Mouse (Mus musculus): ENCODE measurements at regions not wholly inside any gene's neighbourhood (a gene's known extent, or its start where the extent isn't known, plus 50 kb on each side); places are given as distances from the start of the nearest gene placed in this dataset.

- ATAC-seq, result no peak
- 69% methylated on average over 2 of the region's 2 CpGs for WGBS
Observed at GRCm38 (mm10) chr12:67471666-67472065, 249.3 kb upstream of the Mdga2 start.

DNA sequence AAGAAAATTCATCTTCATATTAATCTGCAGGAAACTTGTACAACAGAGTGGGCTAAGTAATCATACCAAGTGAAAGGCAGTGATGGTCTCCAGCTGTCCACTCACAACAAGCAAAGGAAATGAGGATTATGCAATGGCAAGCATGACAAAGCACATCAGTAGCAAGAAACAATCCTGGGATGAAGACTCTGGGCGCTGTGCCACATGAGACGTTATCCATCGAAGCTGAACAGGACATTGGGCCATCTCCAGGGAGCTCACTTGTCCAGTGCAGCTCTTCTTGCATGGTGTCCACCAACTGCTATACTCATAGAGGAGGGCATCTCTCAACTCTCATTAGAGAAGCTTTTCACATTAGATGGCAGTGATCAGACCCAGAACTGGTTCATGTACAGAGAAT lies 248.7 kb upstream of the Mdga2 start:
- no peaks in the 10 kb centered on the region for H3K27me3 ChIP-seq (replicated peaks; ENCODE audit: control insufficient read depth, insufficient read depth, low read length)
- 61% methylated on average over 3 of the region's 3 CpGs for WGBS
- no peaks in the 10 kb centered on the region for H3K36me3 ChIP-seq (ENCODE audit: control insufficient read depth, insufficient read depth, low read length)
- H3K4me2 ChIP-seq (ENCODE audit: low read length), result no peak overlapping the region
- H3K4me1 ChIP-seq (ENCODE audit: control insufficient read depth, insufficient read depth, low read depth, low read length), result no peaks in the 10 kb centered on the region
- H3K9me3 ChIP-seq (ENCODE audit: control insufficient read depth, low read length), result no peaks in the 10 kb centered on the region
- H3K27ac ChIP-seq (ENCODE audit: low read depth, low read length), result no peak overlapping the region
- no peak overlapping the region for H3K9ac ChIP-seq (ENCODE audit: low read depth, low read length)
- no peak for ATAC-seq
- no peak overlapping the region for H3K4me3 ChIP-seq (ENCODE audit: low read length)

More at GRCm38 (mm10) chr12:67471666-67472065, 249.3 kb upstream of the Mdga2 start:
- Histone ChIP-seq H3K4me1 (ENCODE audit: control insufficient read depth, insufficient read depth, low read depth, low read length) (no peaks in the 10 kb centered on the region), H3K9ac (ENCODE audit: low read depth, low read length) (no peak overlapping the region), H3K27ac (ENCODE audit: low read depth, low read length) (no peak overlapping the region), H3K36me3 (ENCODE audit: control insufficient read depth, insufficient read depth, low read length) (no peaks in the 10 kb centered on the region), H3K4me2 (ENCODE audit: low read length) (no peak overlapping the region), H3K9me3 (ENCODE audit: control insufficient read depth, low read length) (no peaks in the 10 kb centered on the region), H3K27me3 (replicated peaks; ENCODE audit: control insufficient read depth, insufficient read depth, low read length) (no peaks in the 10 kb centered on the region), H3K4me3 (ENCODE audit: low read length) (no peak overlapping the region)

DNA sequence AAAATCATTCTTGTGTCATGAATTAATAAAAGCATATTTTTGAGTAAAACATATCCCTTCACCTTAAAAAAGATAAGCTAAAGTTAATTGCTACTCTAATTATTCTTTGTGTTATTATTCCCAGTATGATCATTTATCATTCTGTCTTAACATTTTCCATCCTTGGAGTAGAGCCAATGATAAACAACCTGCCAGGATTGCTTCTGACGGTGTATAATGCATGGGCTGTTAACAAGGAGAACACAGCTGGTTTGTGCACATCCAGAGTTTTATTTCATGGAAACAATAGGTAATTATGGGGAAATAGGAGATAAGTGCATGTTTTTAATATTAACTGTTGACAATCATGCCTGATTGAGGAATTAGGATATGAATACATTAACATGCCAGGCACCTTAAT lies 226.8 kb upstream of the Mdga2 start:
- 29% methylated on average over 1 of the region's 1 CpGs for WGBS
- Histone ChIP-seq H3K9me3 (ENCODE audit: control insufficient read depth, low read length) (no peaks in the 10 kb centered on the region), H3K27ac (ENCODE audit: low read depth, low read length) (no peak overlapping the region), H3K4me3 (ENCODE audit: low read length) (no peak overlapping the region), H3K4me2 (ENCODE audit: low read length) (no peak overlapping the region), H3K4me1 (ENCODE audit: control insufficient read depth, insufficient read depth, low read depth, low read length) (no peaks in the 10 kb centered on the region), H3K36me3 (ENCODE audit: control insufficient read depth, insufficient read depth, low read length) (no peaks in the 10 kb centered on the region), H3K9ac (ENCODE audit: low read depth, low read length) (no peak overlapping the region), H3K27me3 (replicated peaks; ENCODE audit: control insufficient read depth, insufficient read depth, low read length) (no peaks in the 10 kb centered on the region)
- ATAC-seq, result no peak

- Histone ChIP-seq H3K4me1 (ENCODE audit: control insufficient read depth, insufficient read depth, low read depth, low read length) (no peaks in the 10 kb centered on the region), H3K9ac (ENCODE audit: low read depth, low read length) (no peak overlapping the region), H3K4me3 (ENCODE audit: low read length) (no peak overlapping the region), H3K9me3 (ENCODE audit: control insufficient read depth, low read length) (no peaks in the 10 kb centered on the region), H3K4me2 (ENCODE audit: low read length) (no peak overlapping the region), H3K27ac (ENCODE audit: low read depth, low read length) (no peak overlapping the region), H3K36me3 (ENCODE audit: control insufficient read depth, insufficient read depth, low read length) (no peaks in the 10 kb centered on the region), H3K27me3 (replicated peaks; ENCODE audit: control insufficient read depth, insufficient read depth, low read length) (no peaks in the 10 kb centered on the region)
- WGBS, result 40% methylated on average over 6 of the region's 6 CpGs
- ATAC-seq, result 0 out of 2 replicates have a peak, but pooled peaks have one; percentile 45
Observed at GRCm38 (mm10) chr12:67430318-67430950, 208.1 kb upstream of the Mdga2 start.

DNA sequence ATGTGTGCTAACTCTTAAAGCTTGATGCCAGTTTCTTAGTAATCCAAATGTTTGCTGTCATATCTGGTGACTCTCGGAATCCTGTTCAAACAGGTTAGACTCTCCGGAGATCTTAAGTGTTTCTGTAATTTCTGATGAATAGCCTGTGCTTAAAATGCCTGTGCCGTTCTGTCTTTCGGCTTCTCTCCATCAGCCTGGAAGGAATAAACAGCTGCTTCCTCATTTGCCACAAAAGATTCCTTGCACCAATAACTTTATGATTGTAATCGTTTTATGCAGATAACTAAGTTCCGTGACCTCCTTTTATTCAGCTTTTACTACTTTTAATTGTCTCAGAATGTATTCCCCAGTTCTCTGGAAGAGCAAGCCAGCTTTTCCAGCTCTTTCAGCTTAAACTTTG lies 204.5 kb upstream of the Mdga2 start:
- no peak overlapping the region for H3K4me3 ChIP-seq (ENCODE audit: low read length)
- 63% methylated on average over 6 of the region's 6 CpGs for WGBS
- no peaks in the 10 kb centered on the region for H3K4me1 ChIP-seq (ENCODE audit: control insufficient read depth, insufficient read depth, low read depth, low read length)
- ATAC-seq, result no peak
- H3K9me3 ChIP-seq (ENCODE audit: control insufficient read depth, low read length), result no peaks in the 10 kb centered on the region
- H3K9ac ChIP-seq (ENCODE audit: low read depth, low read length), result no peak overlapping the region
- no peak overlapping the region for H3K4me2 ChIP-seq (ENCODE audit: low read length)
- no peaks in the 10 kb centered on the region for H3K36me3 ChIP-seq (ENCODE audit: control insufficient read depth, insufficient read depth, low read length)
- H3K27me3 ChIP-seq (replicated peaks; ENCODE audit: control insufficient read depth, insufficient read depth, low read length), result no peaks in the 10 kb centered on the region
- H3K27ac ChIP-seq (ENCODE audit: low read depth, low read length), result no peak overlapping the region

DNA sequence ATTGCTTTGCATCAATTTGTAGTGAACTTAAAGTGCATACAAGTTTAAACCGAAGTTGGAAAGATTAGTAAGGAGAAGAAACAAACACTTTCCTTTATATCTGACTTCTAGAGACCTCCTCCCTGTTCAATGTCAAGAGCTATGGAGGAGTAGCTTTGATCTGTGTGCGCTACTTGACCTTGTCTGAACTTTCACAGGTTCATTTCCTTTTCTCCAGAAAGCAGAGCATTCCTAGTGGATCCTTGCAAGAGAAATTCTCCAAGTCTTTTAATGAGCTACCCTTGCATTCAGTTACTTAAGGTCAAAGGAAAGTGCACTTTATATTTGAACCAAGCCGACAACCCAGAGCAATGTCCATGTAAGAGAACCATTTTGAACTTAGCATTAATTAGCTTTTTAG lies 177.2 kb upstream of the Mdga2 start:
- Histone ChIP-seq H3K4me1 (ENCODE audit: control insufficient read depth, insufficient read depth, low read depth, low read length) (no peaks in the 10 kb centered on the region), H3K27ac (ENCODE audit: low read depth, low read length) (no peak overlapping the region), H3K36me3 (ENCODE audit: control insufficient read depth, insufficient read depth, low read length) (no peaks in the 10 kb centered on the region), H3K4me3 (ENCODE audit: low read length) (no peak overlapping the region), H3K9ac (ENCODE audit: low read depth, low read length) (no peak overlapping the region), H3K4me2 (ENCODE audit: low read length) (no peak overlapping the region), H3K9me3 (ENCODE audit: control insufficient read depth, low read length) (no peaks in the 10 kb centered on the region), H3K27me3 (replicated peaks; ENCODE audit: control insufficient read depth, insufficient read depth, low read length) (no peaks in the 10 kb centered on the region)
- 83% methylated on average over 3 of the region's 3 CpGs for WGBS
- ATAC-seq, result no peak

DNA sequence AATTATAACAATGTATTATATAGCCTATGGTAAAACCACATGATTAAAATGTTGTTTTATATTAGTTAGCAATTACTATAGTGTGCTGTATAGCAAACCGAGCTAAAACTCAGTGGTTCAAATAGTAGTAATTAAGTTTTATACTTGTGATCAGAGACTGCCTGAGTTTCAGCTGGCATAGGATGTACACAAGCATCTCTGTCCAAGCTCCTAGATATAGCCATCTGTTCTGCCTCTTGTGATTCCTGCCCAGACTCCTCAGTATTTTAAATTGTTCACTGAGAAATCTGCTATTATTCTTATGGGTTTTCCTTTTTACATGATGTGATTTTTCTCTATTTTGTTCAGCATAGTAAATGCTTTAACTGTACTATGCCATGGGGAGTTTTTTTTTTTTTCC lies 152.2 kb upstream of the Mdga2 start:
- Histone ChIP-seq H3K27ac (ENCODE audit: low read depth, low read length) (no peak overlapping the region), H3K36me3 (ENCODE audit: control insufficient read depth, insufficient read depth, low read length) (no peaks in the 10 kb centered on the region), H3K9ac (ENCODE audit: low read depth, low read length) (no peak overlapping the region), H3K4me3 (ENCODE audit: low read length) (no peak overlapping the region), H3K27me3 (replicated peaks; ENCODE audit: control insufficient read depth, insufficient read depth, low read length) (no peaks in the 10 kb centered on the region), H3K9me3 (ENCODE audit: control insufficient read depth, low read length) (no peaks in the 10 kb centered on the region), H3K4me2 (ENCODE audit: low read length) (no peak overlapping the region), H3K4me1 (ENCODE audit: control insufficient read depth, insufficient read depth, low read depth, low read length) (no peaks in the 10 kb centered on the region)
- no peak for ATAC-seq
- 83% methylated on average over 1 of the region's 1 CpGs for WGBS

GRCm38 (mm10) chr12:67348551-67348950 lies 126.2 kb upstream of the Mdga2 start:
- no peak for ATAC-seq
- Histone ChIP-seq H3K9ac (ENCODE audit: low read depth, low read length) (no peak overlapping the region), H3K4me1 (ENCODE audit: control insufficient read depth, insufficient read depth, low read depth, low read length) (no peaks in the 10 kb centered on the region), H3K27me3 (replicated peaks; ENCODE audit: control insufficient read depth, insufficient read depth, low read length) (no peaks in the 10 kb centered on the region), H3K27ac (ENCODE audit: low read depth, low read length) (no peak overlapping the region), H3K36me3 (ENCODE audit: control insufficient read depth, insufficient read depth, low read length) (no peaks in the 10 kb centered on the region), H3K4me3 (ENCODE audit: low read length) (no peak overlapping the region), H3K4me2 (ENCODE audit: low read length) (no peak overlapping the region), H3K9me3 (ENCODE audit: control insufficient read depth, low read length) (no peaks in the 10 kb centered on the region)
- 12% methylated on average over 2 of the region's 2 CpGs for WGBS

- H3K27me3 ChIP-seq (replicated peaks; ENCODE audit: control insufficient read depth, insufficient read depth, low read length), result no peaks in the 10 kb centered on the region
- H3K4me2 ChIP-seq (ENCODE audit: low read length), result no peak overlapping the region
- H3K27ac ChIP-seq (ENCODE audit: low read depth, low read length), result no peak overlapping the region
- WGBS, result 85% methylated on average over 2 of the region's 2 CpGs
- H3K9ac ChIP-seq (ENCODE audit: low read depth, low read length), result no peak overlapping the region
- no peak for ATAC-seq
- H3K4me3 ChIP-seq (ENCODE audit: low read length), result no peak overlapping the region
- H3K36me3 ChIP-seq (ENCODE audit: control insufficient read depth, insufficient read depth, low read length), result no peaks in the 10 kb centered on the region
- no peaks in the 10 kb centered on the region for H3K9me3 ChIP-seq (ENCODE audit: control insufficient read depth, low read length)
- H3K4me1 ChIP-seq (ENCODE audit: control insufficient read depth, insufficient read depth, low read depth, low read length), result no peaks in the 10 kb centered on the region
Observed at GRCm38 (mm10) chr12:67332483-67332998, 110.2 kb upstream of the Mdga2 start.
